Mouse (Mus musculus) cerebellum, adult 2 months (tissue): ENCODE measurements around the gene Vmn1r234. TPM values are rescaled to one million over a fixed set of nuclear protein-coding genes. Genes with fewer than 3 reads are reported as not detected.
"Not testable (repeated sequence)": the region's sequence is repeated elsewhere in the genome, so short reads cannot be mapped to it uniquely, and the experiment has no call there.

ENCODE experiments used
- DNase-seq, 2 experiments: peaks; one replicate each; pipeline ENCODE4 v3.0.0; 2021
- H3K27ac ChIP-seq: fragments of 200-500 bp; 2 replicates; pipeline ENCODE4 v1.5.1; 2012; ENCODE audit warnings: low read length, control low read depth, inconsistent platforms; ENCODE audit not compliant: insufficient read depth
- H3K27me3 ChIP-seq: fragments of 200-500 bp; 2 replicates; pipeline ENCODE4 v1.6.1; 2012; ENCODE audit warnings: inconsistent platforms, mild to moderate bottlenecking, low read length, moderate library complexity; ENCODE audit not compliant: control insufficient read depth, insufficient read depth
- H3K4me1 ChIP-seq: fragments of 200-500 bp; 2 replicates; pipeline ENCODE4 v1.6.1; 2011; ENCODE audit warnings: low read length; ENCODE audit not compliant: control insufficient read depth, insufficient read depth
- H3K4me3 ChIP-seq: fragments of 200-500 bp; replicated peaks from 2 replicates; pipeline ENCODE3; 2011; ENCODE audit warnings: mild to moderate bottlenecking, low read depth, low read length, control low read depth; ENCODE audit not compliant: insufficient read depth
- CTCF ChIP-seq: fragments of 200-500 bp; IDR thresholded peaks from 2 replicates; pipeline ENCODE4 v1.5.1; 2011; ENCODE audit warnings: low read depth, mild to moderate bottlenecking, control low read depth, low read length, moderate library complexity, borderline replicate concordance; ENCODE audit not compliant: insufficient read depth
- POLR2A ChIP-seq: fragments of 200-500 bp; IDR thresholded peaks from 2 replicates; pipeline ENCODE4 v1.6.1; 2011; ENCODE audit warnings: low read length, control low read depth, borderline replicate concordance; ENCODE audit not compliant: insufficient read depth
- WGBS: fragments of 180-500 bp; shearing (Covaris S2); methylation state at CpG from one replicate; pipeline ENCODE4 v1.1.7; 2018; 5-methylcytosine and 5-hydroxymethylcytosine counted together
- polyA plus RNA-seq: library from polyadenylated mRNA; depleted of rRNA; stranded (reverse); fragments of >200 nt; gene quantifications from 2 replicates; pipeline ENCODE4 v1.2.3, GENCODE M21; 2012; rRNA removed

Gene Vmn1r234
- polyA plus RNA-seq, result not detected in 2 replicates

DNA sequence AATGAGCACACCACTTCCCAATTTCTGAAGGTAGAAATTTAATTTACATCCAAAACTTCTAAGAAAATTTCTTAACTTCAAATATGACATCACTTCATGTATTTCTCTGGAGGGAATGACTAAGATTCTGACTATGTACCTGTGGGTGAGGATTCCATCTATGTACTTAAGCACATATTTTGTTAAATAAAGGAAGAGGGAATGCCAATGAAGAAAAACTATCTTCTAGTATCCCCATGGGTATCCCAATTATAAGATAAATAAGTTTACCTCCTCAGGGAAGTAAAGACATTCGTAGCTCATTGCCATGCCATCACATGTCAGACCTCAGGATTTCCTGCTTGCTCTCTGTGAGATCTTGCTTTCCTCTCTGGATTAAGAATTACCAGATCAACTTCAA is at the start of gene Vmn1r234:
Gene Vmn1r234, plus strand, starts transcription at position 301 of the 400 bp plus-strand sequence.
- WGBS, result 78% methylated on average over 1 of the region's 1 CpGs
- TF ChIP-seq POLR2A (no peak), CTCF (no peak)
- no peak for DNase-seq
- no peak within 1 kb of the TSS for H3K27ac ChIP-seq
- H3K4me1 ChIP-seq, result no peaks in the 10 kb centered on the region
- H3K4me3 ChIP-seq, result no peak within 1 kb of the TSS
- no peaks in the 10 kb centered on the region for H3K27me3 ChIP-seq

DNA sequence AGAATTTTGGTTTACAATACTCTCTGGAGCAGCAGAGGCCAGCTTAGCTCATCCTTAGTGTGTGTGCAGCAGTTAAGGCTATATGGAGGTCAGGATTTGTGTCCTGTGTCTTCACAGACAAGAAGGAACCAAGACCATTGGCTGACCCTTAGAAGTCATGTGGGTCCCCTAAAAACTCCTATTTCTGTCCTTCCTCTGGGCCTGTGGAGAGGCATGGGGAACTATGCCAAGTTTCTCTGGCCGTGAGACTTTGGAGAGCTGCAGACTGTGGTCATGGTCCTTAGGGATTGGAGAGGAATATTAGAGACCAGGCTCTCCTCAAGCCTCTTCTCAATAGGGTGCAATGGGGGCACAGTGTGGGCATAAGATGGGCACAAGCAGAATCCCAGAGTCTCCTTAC is 14.8 kb upstream of the Vmn1r234 start:
- not testable (repeated sequence) for H3K4me3 ChIP-seq, H3K27me3 ChIP-seq, DNase-seq, H3K27ac ChIP-seq, H3K4me1 ChIP-seq
- WGBS, result 78% methylated on average over 1 of the region's 1 CpGs

DNA sequence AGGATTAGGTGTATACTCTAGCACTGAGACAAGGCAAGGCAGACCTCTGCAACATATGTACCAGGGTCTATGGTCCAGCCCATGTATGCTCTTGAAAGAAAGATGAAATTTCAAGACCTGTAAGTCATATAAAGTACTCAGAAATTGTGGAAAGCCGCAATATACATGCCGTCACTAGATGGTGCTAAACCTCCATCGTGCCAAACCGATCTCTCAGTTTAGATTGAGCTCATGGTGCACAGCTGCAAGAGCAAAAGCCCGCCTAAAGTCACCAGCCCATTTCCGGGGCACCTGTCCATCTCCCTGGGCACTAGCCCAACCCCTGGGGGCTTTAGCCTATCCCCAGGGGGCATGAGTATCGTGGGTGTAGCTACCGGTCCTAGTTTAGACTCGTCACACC is 5.8 kb downstream of the Vmn1r234 start:
- Histone ChIP-seq H3K4me3 (no peak overlapping the region), H3K27ac (no peak overlapping the region), H3K27me3 (no peaks in the 10 kb centered on the region), H3K4me1 (no peaks in the 10 kb centered on the region)
- DNase-seq, result peak; percentile 0 to 13
- TF ChIP-seq CTCF (peak; percentile 12; the same call in 1 of the 2 replicates), POLR2A (no peak)
- WGBS, result 18% methylated on average over 9 of the region's 9 CpGs

DNA sequence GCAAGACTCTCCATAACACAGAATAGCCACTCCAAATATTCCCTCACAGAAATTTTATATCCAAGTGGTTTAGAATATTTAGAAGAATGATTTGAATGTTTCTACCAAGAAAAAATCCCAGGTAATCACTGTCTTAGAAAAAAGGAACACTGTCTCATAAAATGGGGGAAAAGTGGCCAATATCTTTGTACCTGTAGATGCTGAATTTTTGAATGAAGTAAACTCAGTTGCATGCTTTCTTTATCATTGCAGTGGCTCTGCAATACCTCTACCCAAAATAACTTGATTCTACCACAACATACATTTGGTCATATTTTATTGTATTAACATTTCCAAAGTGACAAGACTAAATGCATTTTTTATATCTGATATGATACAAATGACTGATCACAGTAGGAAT is 30.2 kb downstream of the Vmn1r234 start, which contains the start of gene Vmn1r235:
Gene Vmn1r235, plus strand, starts transcription at position 301 of the 400 bp plus-strand sequence.
- no peak for DNase-seq
- H3K4me1 ChIP-seq, result no peaks in the 10 kb centered on the region
- no peak within 1 kb of the TSS for H3K27ac ChIP-seq
- no peak within 1 kb of the TSS for H3K4me3 ChIP-seq
- H3K27me3 ChIP-seq, result no peaks in the 10 kb centered on the region
- TF ChIP-seq POLR2A (no peak), CTCF (no peak)

DNA sequence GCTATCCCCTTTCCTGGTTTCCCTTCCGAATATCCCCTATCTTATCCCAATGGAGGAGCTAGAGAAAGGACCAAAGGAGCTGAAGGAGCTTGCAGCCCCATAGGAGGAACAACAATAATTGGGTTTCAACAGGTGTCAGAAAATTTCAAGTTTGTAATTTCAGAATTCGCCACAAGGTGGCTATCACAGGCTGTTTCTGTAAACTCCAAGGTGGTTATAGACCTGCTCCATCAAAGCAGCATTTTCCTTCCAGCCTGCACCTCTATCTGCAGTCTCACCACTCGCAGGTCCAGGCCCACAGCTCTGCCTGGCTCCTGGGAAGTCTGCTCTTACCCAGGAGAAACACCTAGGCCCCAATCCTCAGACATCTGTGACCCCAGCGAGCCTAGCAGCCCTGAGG is 46.2 kb downstream of the Vmn1r234 start:
- Histone ChIP-seq H3K27ac (no peak overlapping the region), H3K4me1 (no peaks in the 10 kb centered on the region), H3K27me3 (no peaks in the 10 kb centered on the region), H3K4me3 (no peak overlapping the region)
- peak; percentile 18 to 50 for DNase-seq
- 7% methylated on average over 4 of the region's 4 CpGs for WGBS
- no peak for TF ChIP-seq POLR2A
- TF ChIP-seq CTCF, result peak; percentile 44; the same call in 1 of the 2 replicates

DNA sequence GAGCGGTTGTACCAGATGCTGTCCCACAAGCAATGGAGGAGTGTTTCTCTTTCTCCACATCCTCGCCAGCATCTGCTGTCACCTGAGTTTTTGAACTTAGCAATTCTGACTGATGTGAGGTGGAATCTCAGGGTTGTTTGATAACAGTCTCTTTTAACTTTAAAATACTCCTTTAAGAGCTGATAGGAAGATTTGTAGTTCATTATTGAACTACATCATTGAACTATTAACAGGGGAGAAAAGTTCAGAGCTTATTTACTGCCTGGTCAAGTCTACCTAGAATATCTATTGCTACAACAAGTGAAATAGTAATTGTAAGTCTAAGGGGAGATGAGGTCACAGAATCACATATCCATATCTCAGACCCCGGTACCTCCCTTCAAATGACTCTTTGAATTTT is 56.8 kb downstream of the Vmn1r234 start, which contains the start of gene Vmn1r236:
Gene Vmn1r236, plus strand, starts transcription at position 301 of the 400 bp plus-strand sequence.
- TF ChIP-seq POLR2A, result no peak
- TF ChIP-seq CTCF, result no peak
- Histone ChIP-seq H3K4me1 (no peaks in the 10 kb centered on the region), H3K27me3 (no peaks in the 10 kb centered on the region), H3K27ac (no peak within 1 kb of the TSS), H3K4me3 (no peak within 1 kb of the TSS)
- DNase-seq, result no peak
- 76% methylated on average over 3 of the region's 3 CpGs for WGBS

DNA sequence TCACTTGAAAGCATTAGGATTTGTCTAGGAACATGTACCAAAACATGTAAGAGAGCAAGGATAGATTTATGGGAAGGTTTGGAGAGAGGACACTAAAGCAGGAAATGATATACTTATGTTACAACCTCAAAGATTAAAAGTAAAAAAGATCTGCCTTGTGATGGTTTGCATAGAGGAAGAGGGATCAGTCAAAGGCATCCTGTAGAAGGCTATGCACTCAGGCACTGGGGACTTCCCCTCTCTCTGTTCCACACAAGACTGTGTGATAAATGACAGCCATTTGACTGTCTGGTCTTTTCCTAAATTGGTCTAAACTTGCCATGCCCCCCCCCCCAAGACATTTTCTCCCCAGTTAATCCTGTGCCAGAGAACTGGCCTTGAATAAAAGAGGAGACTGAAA is 58.5 kb downstream of the Vmn1r234 start:
- Histone ChIP-seq H3K27me3 (no peaks in the 10 kb centered on the region), H3K27ac (no peak overlapping the region), H3K4me1 (no peaks in the 10 kb centered on the region), H3K4me3 (no peak overlapping the region)
- TF ChIP-seq POLR2A (no peak), CTCF (no peak)
- no peak for DNase-seq

Other genes starting within 250 kb of the Vmn1r234 start
- not detected in 2 replicates for gene Vmn1r233, start 229.6 kb upstream of the Vmn1r234 start, polyA plus RNA-seq
- 17.6 and 18.3 TPM in 2 replicates for gene Zfp160, start 217.2 kb upstream of the Vmn1r234 start, polyA plus RNA-seq
- not detected in 2 replicates for gene Vmn1r235, start 30.3 kb downstream of the Vmn1r234 start, polyA plus RNA-seq
- gene Vmn1r236, start 56.9 kb downstream of the Vmn1r234 start, polyA plus RNA-seq, result not detected in 2 replicates
- not detected in 2 replicates for gene Vmn1r237, start 85.8 kb downstream of the Vmn1r234 start, polyA plus RNA-seq
- 1.8 TPM in 2 replicates for gene Zfp677, start 157.7 kb downstream of the Vmn1r234 start, polyA plus RNA-seq
- gene Zfp54, start 197.1 kb downstream of the Vmn1r234 start, polyA plus RNA-seq, result 1.5 and 1.7 TPM in 2 replicates
- gene Zfp51, start 224.3 kb downstream of the Vmn1r234 start, polyA plus RNA-seq, result 4.3 and 4.8 TPM in 2 replicates